Mouse (Mus musculus): ENCODE data around the gene Hapln1.

DNA sequence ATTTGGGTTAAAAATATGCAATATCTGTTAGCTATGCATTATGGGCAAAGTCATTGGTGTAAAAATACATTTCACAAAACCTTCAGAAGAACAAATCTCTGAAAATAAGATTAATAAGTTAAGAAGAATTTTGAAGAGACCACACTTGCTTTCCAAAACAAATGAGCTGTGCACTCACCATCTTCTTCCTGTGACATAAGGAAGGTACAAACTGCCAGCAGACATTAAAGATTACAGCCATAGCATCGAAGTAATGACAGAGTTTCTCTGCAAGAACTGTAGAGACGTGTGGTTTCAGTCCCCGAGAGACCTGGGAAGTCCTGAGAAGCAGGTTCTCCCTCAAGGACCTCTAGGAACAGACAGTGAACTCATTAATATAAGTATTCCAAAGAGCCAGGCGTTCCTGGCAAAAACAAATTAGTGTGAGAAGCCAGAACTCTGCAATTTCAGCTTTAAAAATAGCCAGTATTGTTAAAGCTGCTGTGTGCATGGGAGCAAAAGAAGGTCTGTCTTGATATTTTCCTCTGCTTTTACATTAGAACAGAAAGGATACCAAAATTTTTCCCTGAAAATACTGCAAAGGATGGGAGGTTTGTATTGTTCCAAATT lies 43.6 kb downstream of the Hapln1 start:
- no peak for TF ChIP-seq POLR2A (IDR thresholded peaks at IDR 0.05; ENCODE audit: borderline replicate concordance, extremely low read depth, insufficient read depth, insufficient read length, poor library complexity, severe bottlenecking)
- no peak for TF ChIP-seq CTCF (IDR thresholded peaks at IDR 0.05; ENCODE audit: borderline replicate concordance, extremely low read depth, insufficient read depth, insufficient read length)

Data from brain, embryonic 14.5 days (tissue).